Mouse (Mus musculus) neutrophil, adult 5-6 weeks (primary cell): Measurements from ENCODE around the gene Saysd1. TPM values are rescaled to one million over a fixed set of nuclear protein-coding genes. Genes with fewer than 3 reads are reported as not detected.
A peak's percentile ranks its signal among the peaks of the same experiment; 100 is the strongest.

ENCODE experiments used
- ATAC-seq: fragments of 151-379, 151-347 bp; 2 replicates; pipeline ENCODE4 v1.8.0; 2017; ENCODE audit warnings: mild to moderate bottlenecking, moderate TSS enrichment; ENCODE audit not compliant: insufficient number of reproducible peaks, poor library complexity, low FRiP score, severe bottlenecking; ENCODE audit errors: extremely low read depth
- total RNA-seq: library from RNA; stranded (forward); fragments of 200-1000 nt; gene quantifications from 2 replicates; pipeline ENCODE4 v1.2.3, GENCODE M21; 2017

Saysd1 gene
- total RNA-seq, 1 experiment from 2014 or later = 1.7 TPM

- ATAC-seq = no peak
Observed at GRCm38 (mm10) chr14:20116149-20116605, 22.2 kb downstream of the Saysd1 start.

GRCm38 (mm10) chr14:20114951-20115350 is 23.4 kb downstream of the Saysd1 start:
- no peak for ATAC-seq

- peak; percentile 57; the same call in 1 of the 2 replicates for ATAC-seq
Observed at GRCm38 (mm10) chr14:20113964-20114363, 24.4 kb downstream of the Saysd1 start.

- no peak for ATAC-seq
Observed at GRCm38 (mm10) chr14:20113189-20113961, 25.0 kb downstream of the Saysd1 start.

- no peak for ATAC-seq
Observed at GRCm38 (mm10) chr14:20112218-20112617, 26.1 kb downstream of the Saysd1 start.

GRCm38 (mm10) chr14:20110945-20111344 is 27.4 kb downstream of the Saysd1 start:
- ATAC-seq = no peak

GRCm38 (mm10) chr14:20106271-20106670 is 32.1 kb downstream of the Saysd1 start:
- no peak for ATAC-seq

- no peak for ATAC-seq
Observed at GRCm38 (mm10) chr14:20103207-20103606, 35.1 kb downstream of the Saysd1 start.

GRCm38 (mm10) chr14:20098061-20098460 is 40.3 kb downstream of the Saysd1 start:
- no peak for ATAC-seq

- no peak for ATAC-seq
Observed at GRCm38 (mm10) chr14:20094942-20095341, 43.4 kb downstream of the Saysd1 start.

- ATAC-seq = no peak
Observed at GRCm38 (mm10) chr14:20093493-20093892, 44.8 kb downstream of the Saysd1 start.

GRCm38 (mm10) chr14:20084335-20084734 is 54.0 kb downstream of the Saysd1 start:
- ATAC-seq = no peak

GRCm38 (mm10) chr14:20082536-20083325 is 55.6 kb downstream of the Saysd1 start:
- peak; percentile 81 for ATAC-seq

- ATAC-seq = no peak
Observed at GRCm38 (mm10) chr14:20081937-20082533, 56.3 kb downstream of the Saysd1 start.

- ATAC-seq = no peak
Observed at GRCm38 (mm10) chr14:20081084-20081483, 57.2 kb downstream of the Saysd1 start.

- no peak for ATAC-seq
Observed at GRCm38 (mm10) chr14:20077181-20077580, 61.2 kb downstream of the Saysd1 start.

GRCm38 (mm10) chr14:20075544-20075943 is 62.8 kb downstream of the Saysd1 start:
- no peak for ATAC-seq

- ATAC-seq = 0 out of 2 replicates have a peak, but pooled peaks have one; percentile 30
Observed at GRCm38 (mm10) chr14:20074759-20075158, 63.6 kb downstream of the Saysd1 start.

GRCm38 (mm10) chr14:20070629-20071028 is 67.7 kb downstream of the Saysd1 start:
- ATAC-seq = no peak

GRCm38 (mm10) chr14:20068365-20068764 is 70.0 kb downstream of the Saysd1 start:
- ATAC-seq = no peak
